Mouse (Mus musculus) left cerebral cortex, postnatal 14 days (tissue): Measurements from ENCODE around the gene Mdk. TPM values are rescaled to one million over a fixed set of nuclear protein-coding genes. Genes with fewer than 3 reads are reported as not detected.

Experiments
- DNase-seq, 2 experiments: peaks; one replicate each; pipeline ENCODE4 v3.0.0; 2021 to 2022; ENCODE audit warnings: low spot score in 2 of 2, mixed read lengths in 1 of 2
- intact Hi-C: fragments of 180-260 bp; cut with DNase I; formaldehyde crosslinking; loops from one replicate; pipeline ENCODE4 v1.15.1; 2025
- total RNA-seq, 2 experiments: library from RNA; stranded (reverse); gene quantifications; 2 replicates each; pipeline ENCODE4 v1.2.3; 2021

Mdk gene
- total RNA-seq, 2 experiments from 2014 or later = 24.9 to 26.3 TPM

- intact Hi-C loops = no loop called here
- DNase-seq = no peak
Measured at GRCm38 (mm10) chr2:91960459-91960858, 28.4 kb upstream of the Mdk start.

- no peak for DNase-seq
- intact Hi-C loops = no loop called here
Measured at GRCm38 (mm10) chr2:91959544-91960410, 27.7 kb upstream of the Mdk start.

GRCm38 (mm10) chr2:91958701-91959457 lies 26.8 kb upstream of the Mdk start:
- peak in 1 of 2 experiments; percentile 65 for DNase-seq
- intact Hi-C loops = no loop called here

- intact Hi-C loops = no loop called here
- no peak for DNase-seq
Measured at GRCm38 (mm10) chr2:91958049-91958448, 26.0 kb upstream of the Mdk start.

GRCm38 (mm10) chr2:91957096-91957495 lies 25.0 kb upstream of the Mdk start:
- DNase-seq = peak; percentile 84 to 96
- intact Hi-C loops = no loop called here

GRCm38 (mm10) chr2:91955875-91956274 lies 23.8 kb upstream of the Mdk start:
- DNase-seq = no peak

GRCm38 (mm10) chr2:91955121-91955591 lies 23.1 kb upstream of the Mdk start:
- intact Hi-C loops = no loop called here
- DNase-seq = no peak

More at GRCm38 (mm10) chr2:91955875-91956274, 23.8 kb upstream of the Mdk start:
- intact Hi-C loops = no loop called here

- no peak for DNase-seq
- intact Hi-C loops = no loop called here
Measured at GRCm38 (mm10) chr2:91953825-91954224, 21.7 kb upstream of the Mdk start.

GRCm38 (mm10) chr2:91950275-91951085 lies 18.4 kb upstream of the Mdk start:
- no peak for DNase-seq
- intact Hi-C loops = no loop called here

GRCm38 (mm10) chr2:91949411-91950274 lies 17.5 kb upstream of the Mdk start:
- intact Hi-C loops = no loop called here
- no peak for DNase-seq

GRCm38 (mm10) chr2:91948792-91949241 lies 16.7 kb upstream of the Mdk start:
- DNase-seq = no peak
- intact Hi-C loops = no loop called here

GRCm38 (mm10) chr2:91948151-91948509 lies 16.0 kb upstream of the Mdk start:
- DNase-seq = no peak
- intact Hi-C loops = no loop called here

- no peak for DNase-seq
- intact Hi-C loops = no loop called here
Measured at GRCm38 (mm10) chr2:91947397-91948150, 15.5 kb upstream of the Mdk start.

GRCm38 (mm10) chr2:91946836-91947235 lies 14.7 kb upstream of the Mdk start:
- intact Hi-C loops = no loop called here
- no peak for DNase-seq

- intact Hi-C loops = loop anchor here (2.0 kb wide), 2 partner anchors 17 to 41 kb away; no protein-coding TSS in a partner anchor
- no peak for DNase-seq
Measured at GRCm38 (mm10) chr2:91945483-91945882, 13.4 kb upstream of the Mdk start, which contains the start of gene Gm9821. TSS of gene Gm9821 (plus strand) at chr2:91945703.

GRCm38 (mm10) chr2:91944170-91944950 lies 12.3 kb upstream of the Mdk start:
- peak; percentile 84 to 88 for DNase-seq
- intact Hi-C loops = loop anchor here (2.0 kb wide), 2 partner anchors 18 to 42 kb away; no protein-coding TSS in a partner anchor

- intact Hi-C loops = no loop called here
- DNase-seq = no peak
Measured at GRCm38 (mm10) chr2:91942356-91942755, 10.3 kb upstream of the Mdk start.
